Mouse (Mus musculus) lung, adult 2 months (tissue): ENCODE results near the gene Ifitm1.

Experiments
- CTCF ChIP-seq: fragments of 200-500 bp; IDR thresholded peaks from 2 replicates; pipeline ENCODE4 v1.5.1; 2011; ENCODE audit warnings: mild to moderate bottlenecking, low read length, control low read depth; ENCODE audit not compliant: insufficient read depth
- POLR2A ChIP-seq: fragments of 200-500 bp; IDR thresholded peaks from 2 replicates; pipeline ENCODE4 v1.6.1; 2011; ENCODE audit warnings: low read depth, mild to moderate bottlenecking, control low read depth, low read length, borderline replicate concordance; ENCODE audit errors: extremely low read depth

DNA sequence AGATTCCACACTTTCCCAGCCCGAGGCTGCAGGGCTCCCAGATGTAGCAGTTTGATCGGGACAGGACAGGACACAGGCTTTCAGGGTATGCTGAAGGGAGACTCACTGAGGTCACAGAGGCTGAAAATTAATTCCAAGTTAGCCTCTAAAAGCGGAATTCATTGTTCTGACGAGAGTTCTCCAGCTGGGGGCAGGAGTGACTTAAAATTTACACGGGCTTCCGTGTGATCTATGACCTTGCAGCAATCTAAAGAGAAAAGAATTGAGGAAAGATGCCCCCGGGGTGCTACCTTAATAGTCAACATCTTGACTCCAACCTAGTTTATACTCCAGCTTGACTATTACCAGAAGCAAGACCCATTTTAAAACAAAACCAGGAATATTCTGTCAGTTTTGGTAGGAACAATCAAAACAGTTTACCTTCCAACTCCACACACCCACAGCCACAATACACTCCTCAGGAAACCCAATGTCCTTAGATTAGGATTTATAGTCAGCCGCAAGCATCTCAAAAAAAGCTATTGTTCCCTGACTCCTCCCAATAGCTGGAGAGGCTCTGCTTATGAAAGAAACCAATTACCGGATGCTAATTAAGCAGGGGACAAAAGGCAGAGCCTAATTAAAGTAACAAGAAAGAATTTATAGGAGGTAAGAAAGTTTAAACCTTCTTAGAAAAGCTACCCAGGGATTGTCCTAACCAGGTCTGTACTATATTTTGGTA lies 7.7 kb upstream of the Ifitm1 start:
- TF ChIP-seq CTCF (0 out of 2 replicates have a peak, but pooled peaks have one; percentile 7), POLR2A (no peak)
